Mouse (Mus musculus): ENCODE measurements at regions not wholly inside any gene's neighbourhood (a gene's known extent, or its start where the extent isn't known, plus 50 kb on each side); places are given as distances from the start of the nearest gene placed in this dataset.

DNA sequence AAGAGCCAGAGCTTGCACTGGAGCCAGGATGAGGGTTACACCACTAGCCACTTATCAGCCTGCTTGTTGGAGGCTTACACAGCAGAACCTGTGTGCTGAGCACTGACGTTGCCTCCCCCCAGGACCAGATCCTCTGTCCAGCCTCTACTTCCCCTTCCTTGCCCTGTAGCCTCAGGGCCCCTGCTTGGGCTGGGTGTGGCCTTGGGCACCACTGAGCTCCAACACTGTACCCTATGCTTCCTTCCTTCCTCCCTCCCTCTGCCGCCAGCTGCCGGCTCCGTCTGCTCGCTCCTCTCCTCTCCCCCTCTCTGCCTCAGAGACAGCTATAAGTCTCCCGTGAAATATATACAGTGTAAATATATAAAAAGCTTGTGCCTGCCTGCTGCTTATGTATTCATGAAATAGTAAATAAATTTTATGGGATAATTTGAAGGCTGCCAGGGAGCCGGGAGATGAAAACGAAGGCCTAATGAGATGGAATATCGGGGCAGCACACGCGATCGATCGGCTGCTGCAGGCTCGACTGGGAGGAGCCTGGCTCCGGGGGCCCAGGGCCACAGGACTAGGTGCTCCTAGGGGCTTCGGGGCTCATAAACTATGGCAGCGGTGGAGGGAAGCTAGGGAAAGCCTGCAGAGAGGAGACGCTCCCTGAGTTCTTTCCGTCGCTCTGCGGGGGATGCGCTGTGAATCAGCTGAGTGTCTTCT is 135.6 kb downstream of the Rbm19 start:
- 13% methylated on average over 22 of the region's 22 CpGs for WGBS
- Histone ChIP-seq H3K36me3 (no peaks in the 10 kb centered on the region), H3K4me2 (peak overlapping the region; percentile 45), H3K9ac (no peak overlapping the region), H3K4me3 (peak overlapping the region; percentile 17; the same call in 1 of the 2 replicates), H3K4me1 (peaks cover 5% of the 10 kb centered on the region), H3K9me3 (no peaks in the 10 kb centered on the region), H3K27me3 (peaks cover 79% of the 10 kb centered on the region), H3K27ac (no peak overlapping the region)
- no peak for ATAC-seq (ENCODE audit: insufficient number of reproducible peaks, insufficient read depth, low FRiP score, low TSS enrichment, low read depth)

- H3K27me3 ChIP-seq, result peaks cover 77% of the 10 kb centered on the region
- peaks cover 5% of the 10 kb centered on the region for H3K4me1 ChIP-seq
- 12% methylated on average over 8 of the region's 8 CpGs for WGBS
- no peaks in the 10 kb centered on the region for H3K9me3 ChIP-seq
- no peak overlapping the region for H3K9ac ChIP-seq
- no peak overlapping the region for H3K4me2 ChIP-seq
- no peaks in the 10 kb centered on the region for H3K36me3 ChIP-seq
- ATAC-seq (ENCODE audit: insufficient number of reproducible peaks, insufficient read depth, low FRiP score, low TSS enrichment, low read depth), result no peak
- H3K4me3 ChIP-seq, result no peak overlapping the region
- H3K27ac ChIP-seq, result no peak overlapping the region
These were observed 136.3 kb downstream of the Rbm19 start for GRCm38 (mm10) chr5:120252551-120252950.

- Histone ChIP-seq H3K9ac (no peak overlapping the region), H3K4me3 (no peak overlapping the region), H3K36me3 (no peaks in the 10 kb centered on the region), H3K4me2 (no peak overlapping the region), H3K4me1 (no peaks in the 10 kb centered on the region), H3K27ac (no peak overlapping the region), H3K27me3 (peaks cover 54% of the 10 kb centered on the region), H3K9me3 (no peaks in the 10 kb centered on the region)
- no peak for ATAC-seq (ENCODE audit: insufficient number of reproducible peaks, insufficient read depth, low FRiP score, low TSS enrichment, low read depth)
- WGBS, result 36% methylated on average over 14 of the region's 14 CpGs
These were observed 146.5 kb downstream of the Rbm19 start for GRCm38 (mm10) chr5:120262715-120263273.

DNA sequence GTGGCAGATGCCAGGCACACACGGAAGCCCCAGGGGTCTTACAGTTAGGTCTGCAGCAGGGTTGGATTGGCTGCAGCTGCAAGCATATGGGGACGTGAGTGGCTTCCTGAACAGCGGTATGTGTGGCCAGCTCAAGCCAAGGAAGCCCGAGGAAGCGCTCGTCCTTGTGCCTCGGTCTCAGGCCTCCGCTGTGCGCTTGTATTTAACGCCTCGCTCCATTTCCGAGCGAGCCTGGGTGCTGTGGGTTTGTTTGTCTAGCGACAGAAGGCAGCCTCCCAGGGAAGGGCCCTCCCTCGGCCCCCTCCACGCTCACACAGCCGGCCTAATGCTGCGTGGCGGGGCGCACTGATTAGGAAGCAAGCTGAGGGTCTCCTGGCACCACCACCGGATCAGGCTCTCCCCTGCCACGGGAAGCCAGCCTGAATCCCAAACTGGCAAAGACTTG is 153.2 kb downstream of the Rbm19 start:
- Histone ChIP-seq H3K27me3 (peaks cover 52% of the 10 kb centered on the region), H3K36me3 (no peaks in the 10 kb centered on the region), H3K27ac (no peak overlapping the region), H3K9me3 (no peaks in the 10 kb centered on the region), H3K4me1 (peaks cover 5% of the 10 kb centered on the region), H3K4me3 (no peak overlapping the region), H3K9ac (peak overlapping the region; percentile 40; the same call in 1 of the 2 replicates), H3K4me2 (peak overlapping the region; percentile 39)
- ATAC-seq (ENCODE audit: insufficient number of reproducible peaks, insufficient read depth, low FRiP score, low TSS enrichment, low read depth), result no peak
- 24% methylated on average over 22 of the region's 22 CpGs for WGBS

- 57% methylated on average over 14 of the region's 14 CpGs for WGBS
- no peak for ATAC-seq (ENCODE audit: insufficient number of reproducible peaks, insufficient read depth, low FRiP score, low TSS enrichment, low read depth)
These were observed 154.8 kb downstream of the Rbm19 start for GRCm38 (mm10) chr5:120270887-120271616.

GRCm38 (mm10) chr5:120276229-120276628 is 155.3 kb upstream of the Lhx5 start:
- Histone ChIP-seq H3K4me3 (no peak overlapping the region), H3K27me3 (peaks cover 47% of the 10 kb centered on the region), H3K36me3 (no peaks in the 10 kb centered on the region), H3K27ac (no peak overlapping the region), H3K4me1 (peaks cover 8% of the 10 kb centered on the region), H3K9ac (no peak overlapping the region), H3K4me2 (no peak overlapping the region), H3K9me3 (no peaks in the 10 kb centered on the region)
- WGBS, result 75% methylated on average over 9 of the region's 9 CpGs
- ATAC-seq (ENCODE audit: insufficient number of reproducible peaks, insufficient read depth, low FRiP score, low TSS enrichment, low read depth), result no peak

More at GRCm38 (mm10) chr5:120270887-120271616, 154.8 kb downstream of the Rbm19 start:
- no peaks in the 10 kb centered on the region for H3K36me3 ChIP-seq
- no peak overlapping the region for H3K4me3 ChIP-seq
- H3K4me2 ChIP-seq, result no peak overlapping the region
- peaks cover 41% of the 10 kb centered on the region for H3K27me3 ChIP-seq
- no peak overlapping the region for H3K9ac ChIP-seq
- no peaks in the 10 kb centered on the region for H3K9me3 ChIP-seq
- H3K27ac ChIP-seq, result no peak overlapping the region
- H3K4me1 ChIP-seq, result peaks cover 5% of the 10 kb centered on the region

GRCm38 (mm10) chr5:120280321-120280720 is 151.2 kb upstream of the Lhx5 start:
- no peaks in the 10 kb centered on the region for H3K36me3 ChIP-seq
- H3K27me3 ChIP-seq, result peaks cover 78% of the 10 kb centered on the region
- H3K9ac ChIP-seq, result no peak overlapping the region
- H3K4me2 ChIP-seq, result 0 out of 2 replicates have a peak overlapping the region, but pooled peaks have one; percentile 5
- H3K9me3 ChIP-seq, result no peaks in the 10 kb centered on the region
- peaks cover 13% of the 10 kb centered on the region for H3K4me1 ChIP-seq
- 2% methylated on average over 13 of the region's 13 CpGs for WGBS
- no peak overlapping the region for H3K4me3 ChIP-seq
- no peak for ATAC-seq (ENCODE audit: insufficient number of reproducible peaks, insufficient read depth, low FRiP score, low TSS enrichment, low read depth)
- no peak overlapping the region for H3K27ac ChIP-seq

DNA sequence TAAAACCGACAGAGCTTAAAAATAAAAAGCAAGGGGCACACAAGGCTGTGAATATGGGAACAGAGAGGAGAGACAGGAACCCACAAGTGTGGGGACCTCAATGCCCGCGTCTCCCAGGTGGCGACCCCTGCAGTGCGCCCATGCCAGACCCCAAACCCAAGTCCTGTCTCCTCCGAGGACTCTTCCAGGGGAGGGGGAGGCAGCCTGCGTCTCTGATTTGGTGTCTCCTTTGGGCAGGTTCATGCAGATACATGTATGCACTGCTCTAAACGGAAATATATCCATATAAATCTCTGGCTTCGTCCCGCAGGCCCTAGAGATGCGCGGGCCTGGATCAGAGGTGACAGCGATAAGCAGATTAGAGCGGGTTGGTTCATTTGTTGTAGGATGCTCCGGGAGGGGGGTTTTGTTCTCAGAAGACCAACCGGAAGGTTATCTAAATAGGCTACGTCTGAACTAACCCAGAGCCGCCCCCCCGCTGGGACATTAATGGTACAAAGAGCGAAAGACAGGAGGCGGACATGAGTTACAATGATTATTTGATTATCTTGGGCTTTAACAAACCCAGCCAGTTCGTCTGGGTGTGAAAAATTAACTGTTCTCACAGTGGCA is 150.4 kb upstream of the Lhx5 start:
- H3K27me3 ChIP-seq, result peaks cover 86% of the 10 kb centered on the region
- H3K9ac ChIP-seq, result no peak overlapping the region
- peaks cover 13% of the 10 kb centered on the region for H3K4me1 ChIP-seq
- WGBS, result 3% methylated on average over 22 of the region's 22 CpGs
- no peak overlapping the region for H3K27ac ChIP-seq
- no peaks in the 10 kb centered on the region for H3K9me3 ChIP-seq
- H3K4me3 ChIP-seq, result no peak overlapping the region
- 0 out of 2 replicates have a peak overlapping the region, but pooled peaks have one; percentile 5 for H3K4me2 ChIP-seq
- H3K36me3 ChIP-seq, result no peaks in the 10 kb centered on the region
- no peak for ATAC-seq (ENCODE audit: insufficient number of reproducible peaks, insufficient read depth, low FRiP score, low TSS enrichment, low read depth)

DNA sequence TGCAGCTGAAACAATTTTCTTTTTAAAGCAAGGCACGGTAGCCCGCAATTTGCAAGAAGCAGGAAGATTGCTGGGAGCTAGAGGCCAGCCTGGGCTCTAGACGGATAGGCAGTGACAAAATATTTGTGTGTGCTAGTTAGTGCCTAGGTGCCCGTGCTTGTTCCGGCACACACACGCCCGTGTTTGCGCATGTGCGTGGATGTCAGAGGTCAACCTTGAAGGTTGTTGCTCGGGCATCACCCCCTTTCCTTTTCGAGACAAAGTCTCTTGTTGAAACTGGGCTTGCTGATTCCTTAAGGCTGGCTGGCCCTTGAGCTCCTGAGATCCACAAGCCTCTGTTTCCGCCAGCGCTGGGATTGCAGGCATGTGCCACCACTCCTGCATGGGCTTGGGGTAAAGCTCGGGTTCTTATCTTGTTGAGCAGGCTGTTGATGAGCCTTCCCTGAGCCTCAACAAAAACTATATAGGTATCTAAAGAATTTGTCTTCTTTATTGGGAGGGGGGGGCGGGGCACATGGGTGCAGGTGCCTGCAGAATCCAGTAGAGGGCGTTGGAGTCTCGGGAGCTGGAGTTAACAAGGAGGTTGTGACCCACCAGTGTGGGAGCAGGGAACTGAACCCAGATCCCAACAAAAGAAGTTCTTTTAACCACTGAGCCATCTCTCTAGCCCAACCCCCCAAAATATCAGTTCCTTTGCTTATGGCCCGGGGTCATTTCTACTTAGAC is 149.5 kb upstream of the Lhx5 start:
- Histone ChIP-seq H3K27ac (no peak overlapping the region), H3K36me3 (no peaks in the 10 kb centered on the region), H3K9ac (no peak overlapping the region), H3K4me2 (no peak overlapping the region), H3K4me3 (no peak overlapping the region), H3K4me1 (peaks cover 13% of the 10 kb centered on the region), H3K9me3 (no peaks in the 10 kb centered on the region), H3K27me3 (peaks cover 95% of the 10 kb centered on the region)
- WGBS, result 31% methylated on average over 18 of the region's 18 CpGs
- no peak for ATAC-seq (ENCODE audit: insufficient number of reproducible peaks, insufficient read depth, low FRiP score, low TSS enrichment, low read depth)

DNA sequence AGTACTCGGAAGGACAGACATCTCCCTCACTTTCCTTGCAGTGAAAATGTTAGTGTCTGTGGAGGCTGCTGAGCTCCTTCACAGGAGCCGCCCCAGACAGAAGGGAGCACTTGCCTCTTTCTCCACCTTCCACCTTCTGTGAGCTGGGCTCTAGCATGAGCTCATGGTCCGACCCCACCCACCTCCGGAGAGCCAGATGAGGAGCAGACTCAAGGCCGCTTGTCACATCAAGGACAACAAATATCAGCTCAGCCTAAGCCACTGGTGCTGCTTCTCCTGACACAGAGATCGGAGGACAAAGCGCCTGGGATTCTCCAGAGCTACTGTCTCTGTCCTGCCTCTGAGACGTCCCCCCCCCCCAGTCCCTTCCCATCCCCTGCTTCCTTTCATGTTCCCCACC is 146.9 kb upstream of the Lhx5 start:
- peaks cover 13% of the 10 kb centered on the region for H3K4me1 ChIP-seq
- H3K9me3 ChIP-seq, result peaks cover 3% of the 10 kb centered on the region; the same call in 1 of the 2 replicates
- no peak overlapping the region for H3K4me2 ChIP-seq
- H3K4me3 ChIP-seq, result no peak overlapping the region
- no peak overlapping the region for H3K9ac ChIP-seq
- WGBS, result 66% methylated on average over 8 of the region's 8 CpGs
- no peaks in the 10 kb centered on the region for H3K36me3 ChIP-seq
- peaks cover 97% of the 10 kb centered on the region for H3K27me3 ChIP-seq
- H3K27ac ChIP-seq, result no peak overlapping the region
- ATAC-seq (ENCODE audit: insufficient number of reproducible peaks, insufficient read depth, low FRiP score, low TSS enrichment, low read depth), result no peak

DNA sequence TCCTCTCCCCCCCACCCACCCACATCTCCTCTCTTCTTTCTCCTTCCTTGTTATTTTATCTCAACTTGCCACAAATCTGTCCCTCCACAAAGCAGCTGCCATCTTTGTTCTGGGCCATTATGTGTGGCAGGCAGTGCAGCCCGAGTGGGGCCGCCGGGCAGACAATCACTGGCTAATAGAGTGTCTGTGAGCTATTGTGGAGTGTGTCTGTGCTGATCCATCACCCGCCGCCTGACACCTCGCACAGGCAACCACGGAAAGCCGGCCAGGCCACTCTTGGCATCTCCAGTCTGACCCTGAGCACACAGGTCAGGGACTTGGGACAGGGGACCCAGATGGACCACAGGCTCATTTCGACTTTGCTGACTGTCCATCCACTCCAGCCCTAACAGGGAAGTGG is 146.5 kb upstream of the Lhx5 start:
- no peak overlapping the region for H3K9ac ChIP-seq
- WGBS, result 64% methylated on average over 9 of the region's 9 CpGs
- no peak for ATAC-seq (ENCODE audit: insufficient number of reproducible peaks, insufficient read depth, low FRiP score, low TSS enrichment, low read depth)

More for the DNA sequence above, 146.5 kb upstream of the Lhx5 start:
- Histone ChIP-seq H3K4me3 (no peak overlapping the region), H3K27me3 (peaks cover 97% of the 10 kb centered on the region), H3K36me3 (no peaks in the 10 kb centered on the region), H3K4me1 (peaks cover 12% of the 10 kb centered on the region), H3K9me3 (peaks cover 7% of the 10 kb centered on the region), H3K27ac (no peak overlapping the region), H3K4me2 (no peak overlapping the region)

Measured in embryonic facial prominence, embryonic 13.5 days (tissue).